Mouse (Mus musculus): ENCODE results near the gene Nrarp.

Nrarp gene

DNA sequence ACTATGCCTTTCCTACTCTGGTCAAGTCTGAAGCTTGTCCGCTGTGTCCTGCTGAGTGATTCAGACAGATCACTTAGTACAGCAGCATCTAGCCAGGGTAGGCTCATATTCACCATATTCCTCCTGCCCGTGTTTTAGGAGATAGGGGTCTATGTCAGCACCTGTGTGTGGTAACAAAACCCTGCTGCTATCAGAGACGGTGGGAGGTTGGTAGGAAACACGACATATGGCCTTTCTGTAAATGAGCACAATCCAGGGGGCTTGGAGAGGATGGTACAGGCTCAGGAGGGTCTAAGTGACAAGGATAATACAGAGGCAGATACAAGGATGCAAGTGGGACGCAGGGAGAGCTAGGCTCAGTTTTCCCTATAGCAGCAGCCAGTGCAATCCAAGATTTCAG is 49.0 kb downstream of the Nrarp start:
- DNase-seq: no peak

DNA sequence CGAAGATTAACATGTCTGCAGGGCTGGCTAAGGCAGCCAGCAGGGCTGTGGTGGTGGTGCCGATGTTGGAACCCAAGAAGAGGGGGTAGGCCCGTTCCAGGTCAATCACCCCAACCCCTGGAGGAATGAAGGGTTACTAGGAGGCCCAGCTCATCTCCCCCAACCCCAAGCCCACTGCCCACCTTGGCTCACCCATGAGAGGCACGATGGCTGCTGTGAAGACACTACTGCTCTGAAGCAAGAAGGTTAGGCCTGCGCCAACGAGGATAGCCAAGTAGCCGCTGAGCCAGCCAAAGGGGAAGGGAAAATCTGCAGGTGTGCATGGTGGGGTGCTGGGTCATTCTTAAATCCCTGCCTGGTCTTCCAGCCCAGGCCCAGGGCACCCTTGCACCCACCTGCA is 50.0 kb downstream of the Nrarp start:
- no peak for DNase-seq

DNA sequence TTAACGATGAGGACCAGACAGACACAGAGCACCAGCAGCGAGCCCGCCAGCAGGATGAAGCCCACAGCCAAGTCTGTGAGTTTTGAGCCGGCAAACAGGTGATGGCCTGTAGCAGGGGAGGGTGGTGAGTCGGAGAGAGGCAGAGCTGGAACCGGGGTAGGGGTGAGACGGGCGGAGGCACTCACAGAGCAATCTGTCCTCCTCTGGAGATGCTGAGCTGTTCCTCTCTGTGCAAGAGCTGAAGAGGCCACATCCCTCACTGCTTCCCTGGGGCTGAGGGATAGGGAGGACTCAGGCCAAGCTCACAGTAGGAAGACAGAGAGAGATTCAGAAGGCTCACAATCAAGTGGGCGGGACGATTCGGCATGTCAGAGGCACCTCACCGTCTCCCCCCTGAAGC is 50.5 kb downstream of the Nrarp start:
- DNase-seq: no peak
